Mouse (Mus musculus): ENCODE results near the gene Strbp.
"Not testable (repeated sequence)": the region's sequence is repeated elsewhere in the genome, so short reads cannot be mapped to it uniquely, and the experiment has no call there.

Gene Strbp

GRCm38 (mm10) chr2:37527587-37527986 lies 176.1 kb downstream of the Strbp start:
- no peak for DNase-seq (ENCODE audit: low spot score in 2 of 2)

- no peak for DNase-seq (ENCODE audit: low spot score in 2 of 2)
Observed at GRCm38 (mm10) chr2:37519286-37519640, 184.4 kb downstream of the Strbp start.

- DNase-seq (ENCODE audit: low spot score in 2 of 2) = no peak
Observed at GRCm38 (mm10) chr2:37518561-37519285, 184.9 kb downstream of the Strbp start.

- DNase-seq (ENCODE audit: low spot score in 2 of 2) = no peak
Observed at GRCm38 (mm10) chr2:37516922-37517462, 186.7 kb downstream of the Strbp start.

GRCm38 (mm10) chr2:37516030-37516710 lies 187.5 kb downstream of the Strbp start, which contains the start of gene Gpr21:
Gene Gpr21, plus strand, starts transcription at chr2:37516332.
- DNase-seq (ENCODE audit: low spot score in 2 of 2) = no peak

- DNase-seq (ENCODE audit: low spot score in 2 of 2) = no peak
Observed at GRCm38 (mm10) chr2:37511134-37511901, 192.3 kb downstream of the Strbp start.

- not testable (repeated sequence) for DNase-seq (ENCODE audit: low spot score in 2 of 2)
Observed at GRCm38 (mm10) chr2:37505856-37506255, 197.8 kb downstream of the Strbp start.

GRCm38 (mm10) chr2:37497321-37497720 lies 206.3 kb downstream of the Strbp start:
- no peak for DNase-seq (ENCODE audit: low spot score in 2 of 2)

GRCm38 (mm10) chr2:37488956-37489355 lies 214.7 kb downstream of the Strbp start:
- DNase-seq (ENCODE audit: low spot score in 2 of 2) = no peak

GRCm38 (mm10) chr2:37486408-37486807 lies 217.3 kb downstream of the Strbp start:
- DNase-seq (ENCODE audit: low spot score in 2 of 2) = no peak

GRCm38 (mm10) chr2:37485370-37485769 lies 218.3 kb downstream of the Strbp start:
- DNase-seq (ENCODE audit: low spot score in 2 of 2) = peak; percentile 22 to 56

- no peak for DNase-seq (ENCODE audit: low spot score in 2 of 2)
Observed at GRCm38 (mm10) chr2:37484165-37484564, 219.5 kb downstream of the Strbp start.

- DNase-seq (ENCODE audit: low spot score in 2 of 2) = no peak
Observed at GRCm38 (mm10) chr2:37480039-37480438, 223.6 kb downstream of the Strbp start.

- no peak for DNase-seq (ENCODE audit: low spot score in 2 of 2)
Observed at GRCm38 (mm10) chr2:37479559-37479958, 224.1 kb downstream of the Strbp start.

- DNase-seq (ENCODE audit: low spot score in 2 of 2) = no peak
Observed at GRCm38 (mm10) chr2:37466266-37466665, 237.4 kb downstream of the Strbp start.

GRCm38 (mm10) chr2:37460707-37461106 lies 243.0 kb downstream of the Strbp start:
- DNase-seq (ENCODE audit: low spot score in 2 of 2) = no peak

GRCm38 (mm10) chr2:37452376-37452760 lies 251.3 kb downstream of the Strbp start:
- no peak for DNase-seq (ENCODE audit: low spot score in 2 of 2)

GRCm38 (mm10) chr2:37451667-37452375 lies 251.8 kb downstream of the Strbp start:
- peak; percentile 81 to 94 for DNase-seq (ENCODE audit: low spot score in 2 of 2)

GRCm38 (mm10) chr2:37442611-37443591 lies 260.8 kb downstream of the Strbp start, which contains the start of the genes Zbtb26, Zbtb6 and Rabgap1:
Gene Zbtb26, minus strand, starts transcription at chr2:37443135.
Gene Zbtb6, minus strand, starts transcription at chr2:37443171.
Gene Rabgap1, plus strand, starts transcription at chr2:37443279.
- peak; percentile 89 to 96 for DNase-seq (ENCODE audit: low spot score in 2 of 2)
